Mouse (Mus musculus): ENCODE measurements around the gene Nus1. TPM values are rescaled to one million over a fixed set of nuclear protein-coding genes. Genes with fewer than 3 reads are reported as not detected.
A peak's percentile ranks its signal among the peaks of the same experiment; 100 is the strongest.

Nus1 gene
- total and polyA plus RNA-seq, 2 experiments: 9.7 to 13.7 TPM

DNA sequence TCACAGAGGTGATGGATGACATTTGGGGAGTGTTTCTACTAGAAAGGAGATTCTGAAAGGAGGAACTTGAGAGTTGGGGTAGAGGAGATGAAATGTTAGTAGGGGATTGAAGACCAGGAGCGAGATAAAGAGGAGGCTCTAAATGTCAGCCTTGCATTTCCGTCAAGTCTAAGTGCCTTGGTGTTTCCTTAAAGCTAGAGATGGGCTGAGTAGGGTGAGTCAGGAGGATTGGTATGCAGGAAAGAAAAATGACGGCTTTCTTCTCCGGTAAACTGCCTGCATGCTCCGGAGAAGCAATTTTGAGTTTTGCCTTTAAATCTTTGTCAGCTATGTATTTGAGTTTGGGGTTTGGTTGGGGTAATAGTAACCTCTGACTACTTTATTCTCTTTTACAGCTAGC, 1.6 kb downstream of the Nus1 start:
- Histone ChIP-seq H3K4me1 (ENCODE audit: control insufficient read depth, insufficient read depth, low read length) (peaks cover 25% of the 10 kb centered on the region), H3K79me2 (ENCODE audit: control insufficient read depth, insufficient read depth, low read length) (peaks cover 31% of the 10 kb centered on the region), H3K27ac (replicated peaks; ENCODE audit: insufficient read depth, low read depth, low read length) (no peak overlapping the region), H3K9ac (ENCODE audit: low read depth, low read length) (no peak overlapping the region), H3K36me3 (ENCODE audit: control insufficient read depth, insufficient read depth, low read length) (no peaks in the 10 kb centered on the region), H3K27me3 (ENCODE audit: control insufficient read depth, insufficient read depth, low read length) (no peaks in the 10 kb centered on the region), H3K4me3 (ENCODE audit: insufficient read depth, low read depth, low read length) (peak overlapping the region; percentile 82; the same call in 1 of the 2 replicates)
- 55% methylated on average over 5 of the region's 5 CpGs for WGBS
- no peak for TF ChIP-seq POLR2A (IDR thresholded peaks at IDR 0.05; ENCODE audit: extremely low read depth, insufficient read depth, low read length)
- no peak for TF ChIP-seq CTCF (IDR thresholded peaks at IDR 0.05; ENCODE audit: low read depth, low read length)
- no peak for DNase-seq (ENCODE audit: extremely low read depth, low read depth, low spot score)

DNA sequence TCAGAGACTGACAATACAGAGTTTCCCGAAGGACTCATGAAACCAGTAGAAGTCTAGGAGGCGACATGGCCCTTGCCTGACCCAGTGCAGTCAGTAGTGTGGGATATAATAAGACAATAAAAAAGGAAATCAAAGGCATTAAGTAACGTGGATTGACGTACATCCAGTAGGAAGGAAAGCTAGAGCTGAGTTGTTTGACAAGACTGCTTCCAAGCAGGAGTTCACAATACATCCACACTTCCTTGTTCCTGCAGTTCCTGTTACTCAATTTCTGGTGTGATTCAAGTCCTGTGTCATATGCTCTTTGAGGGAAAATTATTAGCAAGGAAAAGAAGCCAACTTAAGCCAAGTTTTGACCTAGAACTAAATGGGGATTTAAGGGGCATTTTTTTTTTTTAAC, 2.1 kb downstream of the Nus1 start:
- no peaks in the 10 kb centered on the region for H3K36me3 ChIP-seq (ENCODE audit: control insufficient read depth, insufficient read depth, low read length)
- H3K27me3 ChIP-seq (ENCODE audit: control insufficient read depth, insufficient read depth, low read length): no peaks in the 10 kb centered on the region
- peaks cover 25% of the 10 kb centered on the region for H3K4me1 ChIP-seq (ENCODE audit: control insufficient read depth, insufficient read depth, low read length)
- H3K27ac ChIP-seq (replicated peaks; ENCODE audit: insufficient read depth, low read depth, low read length): no peak overlapping the region
- no peak overlapping the region for H3K9ac ChIP-seq (ENCODE audit: low read depth, low read length)
- peaks cover 32% of the 10 kb centered on the region for H3K79me2 ChIP-seq (ENCODE audit: control insufficient read depth, insufficient read depth, low read length)
- no peak overlapping the region for H3K4me3 ChIP-seq (ENCODE audit: insufficient read depth, low read depth, low read length)
- TF ChIP-seq CTCF (IDR thresholded peaks at IDR 0.05; ENCODE audit: low read depth, low read length): no peak
- no peak for TF ChIP-seq POLR2A (IDR thresholded peaks at IDR 0.05; ENCODE audit: extremely low read depth, insufficient read depth, low read length)
- DNase-seq (ENCODE audit: extremely low read depth, low read depth, low spot score): peak; percentile 29
- WGBS: 69% methylated on average over 4 of the region's 4 CpGs

DNA sequence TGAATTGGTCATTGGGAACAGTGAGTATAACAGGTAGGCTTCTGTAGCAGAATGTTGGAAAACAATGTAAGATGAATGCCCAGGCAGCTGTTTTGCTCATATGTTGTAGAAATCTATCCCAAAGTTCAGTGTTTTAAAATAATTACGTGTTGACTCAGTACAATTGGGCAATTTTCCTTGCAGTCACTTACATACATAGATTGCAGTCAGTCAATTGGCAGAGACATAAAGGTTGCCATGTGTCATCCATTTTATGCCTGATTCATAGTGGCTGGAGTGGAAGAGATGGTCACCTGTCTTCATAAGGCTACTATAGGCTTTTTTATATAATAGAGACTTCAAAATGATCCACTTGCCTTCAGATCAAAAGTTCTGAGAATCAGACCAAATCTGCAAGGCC, 3.2 kb downstream of the Nus1 start:
- DNase-seq (ENCODE audit: extremely low read depth, low read depth, low spot score): peak; percentile 27
- peaks cover 25% of the 10 kb centered on the region for H3K4me1 ChIP-seq (ENCODE audit: control insufficient read depth, insufficient read depth, low read length)
- no peak overlapping the region for H3K27ac ChIP-seq (replicated peaks; ENCODE audit: insufficient read depth, low read depth, low read length)
- 21% methylated on average over 1 of the region's 1 CpGs for WGBS
- H3K27me3 ChIP-seq (ENCODE audit: control insufficient read depth, insufficient read depth, low read length): no peaks in the 10 kb centered on the region
- TF ChIP-seq CTCF (IDR thresholded peaks at IDR 0.05; ENCODE audit: low read depth, low read length) (no peak), POLR2A (IDR thresholded peaks at IDR 0.05; ENCODE audit: extremely low read depth, insufficient read depth, low read length) (no peak)
- peaks cover 37% of the 10 kb centered on the region for H3K79me2 ChIP-seq (ENCODE audit: control insufficient read depth, insufficient read depth, low read length)
- H3K36me3 ChIP-seq (ENCODE audit: control insufficient read depth, insufficient read depth, low read length): no peaks in the 10 kb centered on the region
- H3K9ac ChIP-seq (ENCODE audit: low read depth, low read length): no peak overlapping the region
- no peak overlapping the region for H3K4me3 ChIP-seq (ENCODE audit: insufficient read depth, low read depth, low read length)

DNA sequence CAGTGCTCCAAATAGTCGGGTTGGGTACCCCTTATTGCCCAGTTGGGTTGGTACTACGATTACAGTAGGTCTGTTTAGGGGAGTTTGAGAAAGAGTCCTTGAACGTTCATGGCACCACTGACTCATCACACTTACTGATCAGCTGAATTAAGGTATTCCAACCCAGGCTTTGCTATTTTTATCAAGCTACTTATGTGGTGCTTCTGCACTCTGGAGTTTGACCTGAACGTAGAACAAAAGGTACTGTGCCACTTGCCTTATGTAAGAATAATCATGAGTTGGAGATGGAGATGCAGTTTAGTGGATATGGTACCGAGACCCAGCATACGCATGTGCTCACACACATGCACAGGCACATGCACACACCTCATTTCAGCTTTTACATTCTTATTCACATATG, 4.4 kb downstream of the Nus1 start:
- no peak overlapping the region for H3K9ac ChIP-seq (ENCODE audit: low read depth, low read length)
- 76% methylated on average over 6 of the region's 6 CpGs for WGBS
- H3K27me3 ChIP-seq (ENCODE audit: control insufficient read depth, insufficient read depth, low read length): no peaks in the 10 kb centered on the region
- no peak overlapping the region for H3K4me3 ChIP-seq (ENCODE audit: insufficient read depth, low read depth, low read length)
- H3K36me3 ChIP-seq (ENCODE audit: control insufficient read depth, insufficient read depth, low read length): no peaks in the 10 kb centered on the region
- H3K79me2 ChIP-seq (ENCODE audit: control insufficient read depth, insufficient read depth, low read length): peaks cover 43% of the 10 kb centered on the region
- H3K4me1 ChIP-seq (ENCODE audit: control insufficient read depth, insufficient read depth, low read length): peaks cover 31% of the 10 kb centered on the region
- TF ChIP-seq CTCF (IDR thresholded peaks at IDR 0.05; ENCODE audit: low read depth, low read length) (no peak), POLR2A (IDR thresholded peaks at IDR 0.05; ENCODE audit: extremely low read depth, insufficient read depth, low read length) (no peak)
- no peak overlapping the region for H3K27ac ChIP-seq (replicated peaks; ENCODE audit: insufficient read depth, low read depth, low read length)
- peak; percentile 55 for DNase-seq (ENCODE audit: extremely low read depth, low read depth, low spot score)

DNA sequence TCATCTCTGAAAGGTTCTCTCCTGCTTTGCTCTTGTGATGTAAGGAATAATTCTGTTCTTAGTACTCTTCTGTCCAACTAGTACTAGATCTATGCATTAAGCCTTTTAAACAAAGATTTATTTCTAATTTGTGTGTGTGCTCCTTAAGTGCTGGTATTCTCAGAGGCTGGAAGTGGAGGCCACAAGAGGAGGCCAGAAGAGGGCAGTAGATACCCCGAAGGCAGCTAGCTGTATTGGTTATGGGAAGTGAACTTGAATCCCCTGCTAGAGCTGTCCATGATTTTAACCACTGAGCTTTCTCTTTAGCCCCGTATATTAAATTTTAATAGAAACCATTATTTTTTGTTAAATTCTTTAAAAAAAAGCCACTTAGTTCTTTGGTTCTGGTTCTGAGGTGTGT, 5.8 kb downstream of the Nus1 start:
- H3K79me2 ChIP-seq (ENCODE audit: control insufficient read depth, insufficient read depth, low read length): peaks cover 36% of the 10 kb centered on the region; the same call in 1 of the 2 replicates
- H3K4me3 ChIP-seq (ENCODE audit: insufficient read depth, low read depth, low read length): no peak overlapping the region
- no peak overlapping the region for H3K9ac ChIP-seq (ENCODE audit: low read depth, low read length)
- DNase-seq (ENCODE audit: extremely low read depth, low read depth, low spot score): no peak
- H3K4me1 ChIP-seq (ENCODE audit: control insufficient read depth, insufficient read depth, low read length): peaks cover 31% of the 10 kb centered on the region
- peak; percentile 39; the same call in 1 of the 2 replicates for TF ChIP-seq CTCF (IDR thresholded peaks at IDR 0.05; ENCODE audit: low read depth, low read length)
- TF ChIP-seq POLR2A (IDR thresholded peaks at IDR 0.05; ENCODE audit: extremely low read depth, insufficient read depth, low read length): no peak
- WGBS: 78% methylated on average over 2 of the region's 2 CpGs
- H3K27ac ChIP-seq (replicated peaks; ENCODE audit: insufficient read depth, low read depth, low read length): no peak overlapping the region
- no peaks in the 10 kb centered on the region for H3K27me3 ChIP-seq (ENCODE audit: control insufficient read depth, insufficient read depth, low read length)
- H3K36me3 ChIP-seq (ENCODE audit: control insufficient read depth, insufficient read depth, low read length): no peaks in the 10 kb centered on the region

DNA sequence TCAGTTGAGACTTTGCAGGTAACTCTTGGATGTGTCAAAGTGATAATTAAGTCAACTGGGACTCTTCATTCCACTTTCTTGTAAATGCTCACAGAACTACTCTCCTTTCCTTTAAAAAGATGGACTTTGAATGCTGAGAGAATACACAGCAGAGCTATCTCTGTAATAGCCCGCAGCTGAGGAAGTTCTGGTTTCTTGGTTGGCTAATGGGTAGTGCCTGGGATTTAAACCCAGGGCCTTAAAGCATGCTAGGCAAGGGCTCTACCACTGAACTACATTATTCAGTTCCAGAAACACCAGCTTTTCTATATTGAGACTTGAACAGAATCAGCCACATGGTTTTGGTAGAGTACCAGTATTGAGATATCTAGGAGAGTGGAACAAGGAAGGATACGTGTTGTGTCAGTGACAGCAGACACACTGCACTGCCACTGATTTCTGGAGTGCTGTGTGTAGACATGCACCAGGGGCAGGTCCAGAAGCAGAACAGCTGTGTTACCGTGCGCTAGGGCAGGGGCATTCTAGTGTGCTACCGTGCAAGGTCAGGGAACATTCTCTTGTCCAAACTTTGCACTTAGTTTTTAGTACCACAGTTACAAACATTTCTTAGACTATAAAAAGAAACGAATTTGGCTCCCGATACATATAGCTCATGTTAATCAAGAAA, 9.1 kb downstream of the Nus1 start:
- peak; percentile 42 for DNase-seq (ENCODE audit: extremely low read depth, low read depth, low spot score)
- Histone ChIP-seq H3K27me3 (ENCODE audit: control insufficient read depth, insufficient read depth, low read length) (no peaks in the 10 kb centered on the region), H3K4me1 (ENCODE audit: control insufficient read depth, insufficient read depth, low read length) (peaks cover 12% of the 10 kb centered on the region), H3K27ac (replicated peaks; ENCODE audit: insufficient read depth, low read depth, low read length) (no peak overlapping the region), H3K79me2 (ENCODE audit: control insufficient read depth, insufficient read depth, low read length) (peaks cover 28% of the 10 kb centered on the region; the same call in 1 of the 2 replicates), H3K36me3 (ENCODE audit: control insufficient read depth, insufficient read depth, low read length) (peaks cover 17% of the 10 kb centered on the region), H3K4me3 (ENCODE audit: insufficient read depth, low read depth, low read length) (no peak overlapping the region), H3K9ac (ENCODE audit: low read depth, low read length) (no peak overlapping the region)
- no peak for TF ChIP-seq CTCF (IDR thresholded peaks at IDR 0.05; ENCODE audit: low read depth, low read length)
- no peak for TF ChIP-seq POLR2A (IDR thresholded peaks at IDR 0.05; ENCODE audit: extremely low read depth, insufficient read depth, low read length)
- WGBS: 53% methylated on average over 7 of the region's 7 CpGs
